In the genomic region with DNA sequence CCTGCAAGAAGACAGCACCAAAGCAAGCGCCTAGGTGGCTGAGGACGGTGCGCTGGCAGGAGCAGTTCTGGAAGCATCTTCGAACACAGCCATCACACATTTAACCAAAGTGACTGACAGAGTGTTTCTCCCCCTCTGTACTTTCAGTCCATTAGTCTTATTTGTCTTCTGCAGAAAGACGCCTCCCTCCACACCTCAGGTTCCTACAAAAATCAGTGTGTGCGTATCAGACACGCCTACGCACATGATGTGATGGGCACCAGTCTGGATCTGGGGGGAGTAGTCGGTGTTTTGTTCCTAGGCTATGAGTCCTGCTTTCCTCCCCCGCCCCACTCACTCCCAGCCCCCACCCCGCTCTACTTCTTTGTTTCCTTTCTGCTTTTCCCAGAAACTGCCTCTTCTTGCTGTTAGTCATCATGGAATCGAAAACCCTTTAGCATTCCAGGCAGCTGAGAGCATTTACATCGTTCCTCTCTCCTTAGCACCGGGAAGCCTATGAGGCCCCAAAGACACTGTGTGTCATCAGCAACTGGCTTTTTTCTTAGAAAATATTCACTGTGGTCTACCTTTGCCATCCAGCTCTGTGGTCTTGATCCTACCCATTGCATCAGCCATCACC, we compare ENCODE assay signal across 13 mouse cellular contexts.
A peak's percentile ranks its signal among the peaks of the same experiment; 100 is the strongest.
DNase-seq lines count a peak whose midpoint lies in the region.
"Had no signal": no experiment of that assay in that cellular context is flagged by ENCODE, and none has a peak within 500 bp of the region (broad histone marks: within the 10 kb centered on the region; RNA-seq: fewer than 3 reads in every experiment).

No protein-coding gene starts in this region.

- DNase-seq in layer of hippocampus, adult 18-20 months (ENCODE audit: low spot score in 2 of 2), result peak; percentile 72 to 81
- no peak for DNase-seq in layer of hippocampus, adult 9-10 months (ENCODE audit: low spot score)
- DNase-seq in 3T3-L1 (ENCODE audit: low read depth, low spot score), result peak; percentile 85
- peak; percentile 87 for DNase-seq in NIH3T3 (ENCODE audit: low read depth)
- peak; percentile 58 to 71 for DNase-seq in left cerebral cortex, postnatal 25 days (ENCODE audit: low spot score in 2 of 2)
- DNase-seq in thymus, postnatal 14 days, result no peak
- no peak for DNase-seq in urinary bladder, postnatal 4 days (ENCODE audit: low spot score in 2 of 2)
- DNase-seq: cerebellum, adult 2 months; embryo, embryonic 11 days; heart, adult 11 months; kidney, adult 2 months; lung, embryonic 14.5 days; thymus, adult 2 months had no signal

- intact Hi-C loops in left cerebral cortex, postnatal 25 days (cut with DNase I), result no loop called here

Comparison
In these comparisons a context has a peak if more than half of its experiments do, and no peak if none do; other contexts are left out.
1. DNase-seq: peak in layer of hippocampus, adult 18-20 months (2 of 2), 3T3-L1 (single experiment), NIH3T3 (single experiment) and left cerebral cortex, postnatal 25 days (2 of 2); none in layer of hippocampus, adult 9-10 months (single experiment), thymus, postnatal 14 days (single experiment) and urinary bladder, postnatal 4 days (0 of 2).